Mouse (Mus musculus) cerebellum, postnatal 4 days (tissue): ENCODE results near the gene Atg2b.
A peak's percentile ranks its signal among the peaks of the same experiment; 100 is the strongest.

ENCODE experiments used
- DNase-seq, 2 experiments: peaks; one replicate each; pipeline ENCODE4 v3.0.0; 2022; ENCODE audit warnings: low spot score in 2 of 2, mixed read lengths in 1 of 2

The Atg2b gene

GRCm38 (mm10) chr12:105597135-105597534, 87.9 kb downstream of the Atg2b start:
- DNase-seq: no peak

GRCm38 (mm10) chr12:105593471-105593870, 91.5 kb downstream of the Atg2b start:
- DNase-seq: no peak

- DNase-seq: no peak
Observed at GRCm38 (mm10) chr12:105592361-105592761, 92.7 kb downstream of the Atg2b start.

GRCm38 (mm10) chr12:105590786-105591185, 94.2 kb downstream of the Atg2b start:
- DNase-seq: no peak

- no peak for DNase-seq
Observed at GRCm38 (mm10) chr12:105587526-105587925, 97.5 kb downstream of the Atg2b start.

- DNase-seq: peak; percentile 62 to 71
Observed at GRCm38 (mm10) chr12:105584851-105585250, 100.2 kb downstream of the Atg2b start.

GRCm38 (mm10) chr12:105583484-105583883, 101.5 kb downstream of the Atg2b start:
- DNase-seq: no peak

- no peak for DNase-seq
Observed at GRCm38 (mm10) chr12:105582486-105582885, 102.5 kb downstream of the Atg2b start.

- no peak for DNase-seq
Observed at GRCm38 (mm10) chr12:105580490-105580889, 104.5 kb downstream of the Atg2b start.

GRCm38 (mm10) chr12:105574356-105574755, 110.7 kb downstream of the Atg2b start:
- DNase-seq: no peak

- no peak for DNase-seq
Observed at GRCm38 (mm10) chr12:105572622-105573021, 112.4 kb downstream of the Atg2b start.

- DNase-seq: no peak
Observed at GRCm38 (mm10) chr12:105571867-105572266, 113.1 kb downstream of the Atg2b start.
